Mouse (Mus musculus): ENCODE data around the gene Nudt8.
A peak's percentile ranks its signal among the peaks of the same experiment; 100 is the strongest.
"Not testable (repeated sequence)": the region's sequence is repeated elsewhere in the genome, so short reads cannot be mapped to it uniquely, and the experiment has no call there.

Gene Nudt8

GRCm38 (mm10) chr19:4000119-4000900, at the start of gene Nudt8, which contains the start of gene Gm49405:
Gene Nudt8, plus strand, starts transcription at chr19:4000580.
Gene Gm49405, plus strand, starts transcription at chr19:4000626.
- peak; percentile 95 for DNase-seq (ENCODE audit: low spot score)

- DNase-seq (ENCODE audit: low spot score), result no peak
These were observed 48.9 kb upstream of the Nudt8 start for GRCm38 (mm10) chr19:3951461-3951860.

GRCm38 (mm10) chr19:3952099-3952498, 48.3 kb upstream of the Nudt8 start:
- DNase-seq (ENCODE audit: low spot score), result no peak

- DNase-seq (ENCODE audit: low spot score), result no peak
These were observed 45.3 kb upstream of the Nudt8 start for GRCm38 (mm10) chr19:3955033-3955432.

GRCm38 (mm10) chr19:3955804-3956203, 44.6 kb upstream of the Nudt8 start:
- no peak for DNase-seq (ENCODE audit: low spot score)

- DNase-seq (ENCODE audit: low spot score), result not testable (repeated sequence)
These were observed 42.9 kb upstream of the Nudt8 start for GRCm38 (mm10) chr19:3957296-3958036.

- no peak for DNase-seq (ENCODE audit: low spot score)
These were observed 41.9 kb upstream of the Nudt8 start, which contains the start of gene Aldh3b3 for GRCm38 (mm10) chr19:3958470-3958869. Gene Aldh3b3, plus strand, starts transcription at chr19:3958645.

GRCm38 (mm10) chr19:3959030-3959429, 41.4 kb upstream of the Nudt8 start:
- no peak for DNase-seq (ENCODE audit: low spot score)

GRCm38 (mm10) chr19:3960211-3960610, 40.2 kb upstream of the Nudt8 start:
- DNase-seq (ENCODE audit: low spot score), result no peak

GRCm38 (mm10) chr19:3961805-3962204, 38.6 kb upstream of the Nudt8 start:
- not testable (repeated sequence) for DNase-seq (ENCODE audit: low spot score)

GRCm38 (mm10) chr19:3962469-3962868, 37.9 kb upstream of the Nudt8 start:
- no peak for DNase-seq (ENCODE audit: low spot score)

- no peak for DNase-seq (ENCODE audit: low spot score)
These were observed 36.4 kb upstream of the Nudt8 start for GRCm38 (mm10) chr19:3964030-3964429.

GRCm38 (mm10) chr19:3966330-3967075, 33.9 kb upstream of the Nudt8 start:
- no peak for DNase-seq (ENCODE audit: low spot score)

- DNase-seq (ENCODE audit: low spot score), result no peak
These were observed 33.1 kb upstream of the Nudt8 start for GRCm38 (mm10) chr19:3967258-3967657.

- DNase-seq (ENCODE audit: low spot score), result no peak
These were observed 28.2 kb upstream of the Nudt8 start, which contains the start of gene Aldh3b2 for GRCm38 (mm10) chr19:3972229-3972628. Gene Aldh3b2, plus strand, starts transcription at chr19:3972328.

GRCm38 (mm10) chr19:3974608-3975007, 25.8 kb upstream of the Nudt8 start:
- not testable (repeated sequence) for DNase-seq (ENCODE audit: low spot score)

GRCm38 (mm10) chr19:3975866-3976265, 24.5 kb upstream of the Nudt8 start:
- DNase-seq (ENCODE audit: low spot score), result no peak

- peak; percentile 76 for DNase-seq (ENCODE audit: low spot score)
These were observed 20.1 kb upstream of the Nudt8 start for GRCm38 (mm10) chr19:3980309-3980708.

GRCm38 (mm10) chr19:3980917-3981316, 19.5 kb upstream of the Nudt8 start:
- DNase-seq (ENCODE audit: low spot score), result no peak

- DNase-seq (ENCODE audit: low spot score), result no peak
These were observed 16.7 kb upstream of the Nudt8 start for GRCm38 (mm10) chr19:3983527-3984200.

- no peak for DNase-seq (ENCODE audit: low spot score)
These were observed 15.1 kb upstream of the Nudt8 start for GRCm38 (mm10) chr19:3985261-3985681.

- no peak for DNase-seq (ENCODE audit: low spot score)
These were observed 14.0 kb upstream of the Nudt8 start, which contains the start of gene Acy3 for GRCm38 (mm10) chr19:3986334-3986733. Gene Acy3, plus strand, starts transcription at chr19:3986570.
